Mouse (Mus musculus) ES-E14 (cell line): ENCODE results near the gene Pitpnm3. TPM values are rescaled to one million over a fixed set of nuclear protein-coding genes. Genes with fewer than 3 reads are reported as not detected.

Experiments
- DNase-seq: peaks from one replicate; pipeline ENCODE4 v3.0.0-alpha.2; 2013; ENCODE audit warnings: low read depth, low spot score
- H3K27ac ChIP-seq: 2 replicates; pipeline ENCODE4 v1.5.1; 2012; ENCODE audit warnings: low read depth, mild to moderate bottlenecking, low read length, moderate library complexity, mixed read lengths; ENCODE audit not compliant: poor library complexity, insufficient read depth, severe bottlenecking
- H3K36me3 ChIP-seq: 2 replicates; pipeline ENCODE4 v1.6.1; 2012; ENCODE audit warnings: mild to moderate bottlenecking, low read length, moderate library complexity, mixed read lengths; ENCODE audit not compliant: control insufficient read depth, poor library complexity, insufficient read depth, severe bottlenecking
- H3K4me1 ChIP-seq, 2 experiments: fragments of 150-350 bp in 1 of 2; sonication (generic) in 1 of 2; 2 replicates each; pipeline ENCODE4 v1.6.1; 2012; ENCODE audit warnings: low read length in 2 of 2, mild to moderate bottlenecking in 1 of 2, mixed read lengths in 1 of 2; ENCODE audit not compliant: control insufficient read depth in 2 of 2, insufficient read depth in 2 of 2, poor library complexity in 1 of 2
- H3K4me3 ChIP-seq, 2 experiments: fragments of 150-350 bp in 1 of 2; sonication (generic) in 1 of 2; 2 replicates each; pipeline ENCODE4 v1.5.1; 2012; ENCODE audit warnings: low read length in 2 of 2, low read depth in 1 of 2, mild to moderate bottlenecking in 1 of 2, mixed read lengths in 1 of 2; ENCODE audit not compliant: insufficient read depth in 1 of 2, poor library complexity in 1 of 2, severe bottlenecking in 1 of 2
- H3K9ac ChIP-seq: 2 replicates; pipeline ENCODE4 v1.6.1; 2012; ENCODE audit warnings: low read depth, mild to moderate bottlenecking, low read length, mixed read lengths; ENCODE audit not compliant: poor library complexity, insufficient read depth, severe bottlenecking
- H3K9me3 ChIP-seq: fragments of 150-350 bp; sonication (generic); 2 replicates; pipeline ENCODE4 v1.6.1; 2012; ENCODE audit warnings: low read depth, mild to moderate bottlenecking, low read length; ENCODE audit not compliant: control insufficient read depth, insufficient read depth
- CHD2 ChIP-seq: IDR thresholded peaks from 2 replicates; pipeline ENCODE4 v1.6.1; 2014; ENCODE audit warnings: mild to moderate bottlenecking, low read depth, low read length, inconsistent platforms
- HCFC1 ChIP-seq: IDR thresholded peaks from 2 replicates; pipeline ENCODE4 v1.6.1; 2012; ENCODE audit warnings: low read length, inconsistent platforms, borderline replicate concordance; ENCODE audit not compliant: insufficient read depth
- MAFK ChIP-seq: IDR thresholded peaks from 2 replicates; pipeline ENCODE4 v1.6.1; 2014; ENCODE audit warnings: mild to moderate bottlenecking, low read depth, low read length, inconsistent platforms; ENCODE audit not compliant: insufficient read depth
- ZC3H11A ChIP-seq: IDR thresholded peaks from 2 replicates; pipeline ENCODE4 v1.6.1; 2012; ENCODE audit warnings: low read depth, mild to moderate bottlenecking, inconsistent platforms, low read length, borderline replicate concordance
- ZNF384 ChIP-seq: IDR thresholded peaks from 2 replicates; pipeline ENCODE4 v1.6.1; 2012; ENCODE audit warnings: low read depth, low read length, inconsistent platforms
- in situ Hi-C, 2 experiments: fragments of 600-800 bp; cut with MboI; formaldehyde crosslinking; loops; one replicate each; pipeline ENCODE4 v1.15.1; 2025; ENCODE audit warnings: low sequenced_read_pairs in 2 of 2, inconsistent platforms in 1 of 2; ENCODE audit not compliant: unreplicated experiment in 2 of 2
- total RNA-seq: library from RNA; depleted of rRNA; stranded (reverse); fragments of 300-350 nt; gene quantifications from 2 replicates; pipeline ENCODE4 v1.2.3, GENCODE M21; 2012

The Pitpnm3 gene
- total RNA-seq, 1 experiment: 0.36 TPM

DNA sequence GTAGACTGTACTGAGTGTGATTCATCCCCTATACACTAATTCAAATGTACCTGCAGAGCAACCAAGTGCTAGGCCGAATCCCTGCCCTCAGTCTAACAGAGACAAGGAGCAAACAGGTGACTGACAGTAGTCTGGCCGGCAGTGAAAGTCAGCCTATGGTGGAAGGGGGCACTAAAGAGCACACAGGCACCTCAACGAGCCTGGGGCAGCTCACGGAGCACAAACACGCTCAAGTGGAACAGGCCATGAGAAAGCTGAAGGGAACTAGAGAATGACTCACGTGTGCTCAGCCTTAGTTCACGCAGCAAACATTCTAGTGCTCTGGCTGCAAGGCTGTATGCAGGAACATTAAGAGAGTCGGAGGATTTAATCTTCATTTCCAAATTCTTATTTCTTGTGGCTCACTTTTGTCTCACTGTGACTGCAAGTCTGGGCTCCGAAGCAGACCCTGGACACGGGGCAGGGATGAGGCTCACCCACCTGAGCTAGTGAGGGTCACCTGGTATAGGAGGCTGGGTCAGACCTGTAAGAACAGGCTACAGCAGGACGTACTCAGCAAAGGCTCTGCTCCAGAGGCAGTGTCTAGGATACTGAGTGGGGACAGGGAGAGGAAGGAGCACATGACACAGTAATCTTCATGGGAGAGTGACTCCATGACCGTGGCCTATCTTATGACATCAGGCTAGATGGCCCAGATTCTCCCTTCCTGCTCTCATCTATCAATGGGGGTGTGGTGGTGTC is 17.7 kb upstream of the Pitpnm3 start:
- DNase-seq: no peak
- no peak overlapping the region for H3K9ac ChIP-seq
- TF ChIP-seq ZC3H11A (no peak), ZNF384 (no peak), MAFK (no peak), CHD2 (no peak), HCFC1 (no peak)
- H3K4me1 ChIP-seq: peaks cover 0 to 3% of the 10 kb centered on the region in 2 experiments; a peak in 1 of 4 replicates
- H3K4me3 ChIP-seq: no peak overlapping the region
- H3K36me3 ChIP-seq: peaks cover 6% of the 10 kb centered on the region; the same call in 1 of the 2 replicates
- H3K27ac ChIP-seq: no peak overlapping the region; the same call in 1 of the 2 replicates
- in situ Hi-C loops: no loop called here
- no peaks in the 10 kb centered on the region for H3K9me3 ChIP-seq

DNA sequence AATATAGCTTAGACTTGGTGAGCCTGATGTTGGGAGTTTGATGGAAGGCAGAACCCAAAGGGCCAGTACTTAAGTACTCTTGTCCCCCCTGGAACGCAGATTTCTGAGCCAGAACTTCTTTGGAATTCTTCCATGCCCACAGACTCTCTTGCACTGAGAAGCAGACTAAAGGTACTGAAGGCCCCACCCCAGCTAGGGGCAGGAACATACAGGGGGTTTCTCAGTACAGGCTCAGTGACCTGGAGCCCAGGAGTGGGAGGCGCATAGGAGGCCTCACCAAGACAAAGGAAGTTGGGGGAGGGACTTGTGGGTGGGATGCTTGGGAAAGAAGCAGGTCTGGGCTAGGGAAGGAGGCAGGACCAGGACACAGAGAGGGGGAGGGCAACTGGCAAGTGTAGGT is 15.5 kb upstream of the Pitpnm3 start:
- no peak overlapping the region for H3K9ac ChIP-seq
- no peak for TF ChIP-seq ZNF384
- H3K4me1 ChIP-seq: peaks cover 0 to 3% of the 10 kb centered on the region in 2 experiments; a peak in 1 of 4 replicates
- H3K4me3 ChIP-seq: no peak overlapping the region
- H3K36me3 ChIP-seq: peaks cover 6% of the 10 kb centered on the region; the same call in 1 of the 2 replicates
- in situ Hi-C loops: no loop called here
- DNase-seq: no peak
- H3K27ac ChIP-seq: no peak overlapping the region
- no peaks in the 10 kb centered on the region for H3K9me3 ChIP-seq

DNA sequence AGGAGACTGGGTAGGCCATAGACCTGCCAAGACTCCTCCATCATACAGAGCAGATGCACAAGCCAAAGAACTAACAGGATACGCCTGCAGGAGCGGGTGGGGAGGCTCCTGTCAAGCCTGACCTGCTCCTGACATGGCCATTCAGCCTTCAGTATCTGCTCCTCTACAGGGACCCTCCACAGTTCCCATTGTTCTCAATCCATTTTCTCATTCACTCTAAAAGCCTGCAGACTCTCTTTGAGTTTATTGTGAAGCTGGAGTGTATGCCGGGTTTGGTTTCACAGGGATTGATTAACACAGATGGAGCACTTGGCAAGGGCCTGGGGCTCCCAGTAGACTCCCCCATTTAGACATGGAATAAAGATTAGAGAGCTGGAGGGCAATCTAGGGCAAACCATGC is 12.3 kb upstream of the Pitpnm3 start:
- no peak for DNase-seq
- Histone ChIP-seq H3K9ac (no peak overlapping the region), H3K27ac (no peak overlapping the region), H3K9me3 (no peaks in the 10 kb centered on the region), H3K4me3 (no peak overlapping the region), H3K4me1 (peaks cover 3 to 5% of the 10 kb centered on the region in 2 experiments; a peak in 1 of 4 replicates), H3K36me3 (no peaks in the 10 kb centered on the region)
- in situ Hi-C loops: no loop called here
- TF ChIP-seq MAFK: no peak
- no peak for TF ChIP-seq ZC3H11A
- TF ChIP-seq ZNF384: no peak
- TF ChIP-seq HCFC1: no peak
- TF ChIP-seq CHD2: no peak

GRCm38 (mm10) chr11:72145877-72146248 is 10.3 kb upstream of the Pitpnm3 start:
- no peak overlapping the region for H3K9ac ChIP-seq
- H3K27ac ChIP-seq: no peak overlapping the region
- DNase-seq: no peak
- H3K4me1 ChIP-seq: peaks cover 3 to 4% of the 10 kb centered on the region in 2 experiments; a peak in 1 of 4 replicates
- H3K4me3 ChIP-seq: no peak overlapping the region
- TF ChIP-seq CHD2: no peak
- TF ChIP-seq ZNF384: no peak
- TF ChIP-seq ZC3H11A: no peak
- no peak for TF ChIP-seq MAFK
- TF ChIP-seq HCFC1: no peak
- no peaks in the 10 kb centered on the region for H3K36me3 ChIP-seq
- in situ Hi-C loops: no loop called here
- no peaks in the 10 kb centered on the region for H3K9me3 ChIP-seq
